Mouse (Mus musculus): Measurements from ENCODE around the gene Tlx3. TPM values are rescaled to one million over a fixed set of nuclear protein-coding genes. Genes with fewer than 3 reads are reported as not detected.

Tlx3 gene
- polyA plus RNA-seq, 1 experiment from 2014 or later, result not detected

- peaks cover 5% of the 10 kb centered on the region; the same call in 1 of the 2 replicates for H3K4me1 ChIP-seq (replicated peaks; ENCODE audit: control insufficient read depth, insufficient read depth)
- 73% methylated on average over 3 of the region's 3 CpGs for WGBS
- H3K4me3 ChIP-seq (ENCODE audit: low read depth, low read length), result no peak overlapping the region
- no peak overlapping the region for H3K9ac ChIP-seq (ENCODE audit: low read length)
- H3K27me3 ChIP-seq (ENCODE audit: control insufficient read depth, insufficient read depth, low read length), result no peaks in the 10 kb centered on the region
- DNase-seq (ENCODE audit: low spot score) (no peak), ATAC-seq (ENCODE audit: low FRiP score, low TSS enrichment) (no peak)
- no peaks in the 10 kb centered on the region for H3K9me3 ChIP-seq (ENCODE audit: control insufficient read depth, low read length)
- no peak overlapping the region for H3K4me2 ChIP-seq (replicated peaks; ENCODE audit: low read depth)
- H3K36me3 ChIP-seq (ENCODE audit: control insufficient read depth, insufficient read depth, low read length), result peaks cover 4% of the 10 kb centered on the region; the same call in 1 of the 2 replicates
- no peak overlapping the region for H3K27ac ChIP-seq (replicated peaks)
- no peak for TF ChIP-seq CTCF (IDR thresholded peaks at IDR 0.05; ENCODE audit: low read depth)
- TF ChIP-seq EP300 (optimal IDR thresholded peaks at IDR 0.05), result no peak
These were observed 52.1 kb downstream of the Tlx3 start for GRCm38 (mm10) chr11:33151128-33151779.

Other genes starting within 250 kb of the Tlx3 start
- gene Fgf18, start 56.2 kb downstream of the Tlx3 start, polyA plus RNA-seq (2015; fragmentation: Nextera tagmentation; extraction: Ambion mirVana), result 1.4 and 2.3 TPM in 2 replicates
- 343 and 356 TPM in 2 replicates for gene Npm1, start 40.4 kb downstream of the Tlx3 start, polyA plus RNA-seq (2015; fragmentation: Nextera tagmentation; extraction: Ambion mirVana)
- gene Gm12117, start 73.1 kb upstream of the Tlx3 start, polyA plus RNA-seq (2015; fragmentation: Nextera tagmentation; extraction: Ambion mirVana), result not detected in 2 replicates